Mouse (Mus musculus) stomach, postnatal 0 days (tissue): ENCODE data around the gene Kdm8.

ENCODE experiments used
- CTCF ChIP-seq: IDR thresholded peaks from 2 replicates; pipeline ENCODE4 v1.5.1; 2016; ENCODE audit warnings: antibody characterized with exemption, low read depth, mild to moderate bottlenecking, moderate library complexity
- EP300 ChIP-seq: optimal IDR thresholded peaks from 2 replicates; pipeline ENCODE3; 2016; ENCODE audit warnings: antibody characterized with exemption

- no peak for TF ChIP-seq CTCF
- TF ChIP-seq EP300: no peak
These were observed 406 bp upstream of the Kdm8 start for GRCm38 (mm10) chr7:125444076-125444463.
